Mouse (Mus musculus) midbrain, embryonic 11.5 days (tissue): ENCODE measurements at regions not wholly inside any gene's neighbourhood (a gene's known extent, or its start where the extent isn't known, plus 50 kb on each side); places are given as distances from the start of the nearest gene placed in this dataset.

Experiments used
- ATAC-seq: fragments of 200-750 bp; cut with Nextera tagmentation; 2 replicates; pipeline ENCODE4 v1.8.0; 2017; ENCODE audit warnings: moderate TSS enrichment, moderate library complexity; ENCODE audit not compliant: low FRiP score
- DNase-seq: peaks from one replicate; pipeline ENCODE4 v3.0.0; 2015; ENCODE audit warnings: low spot score; ENCODE audit errors: missing footprints
- H3K27ac ChIP-seq: fragments of 300-500 bp; sonication (generic); 2 replicates; pipeline ENCODE4 v1.5.1; 2014; ENCODE audit warnings: low read depth, low read length
- H3K27me3 ChIP-seq: fragments of 300-500 bp; sonication (generic); 2 replicates; pipeline ENCODE4 v1.6.1; 2014; ENCODE audit warnings: mild to moderate bottlenecking, low read length, moderate library complexity, mixed read lengths; ENCODE audit not compliant: control insufficient read depth, insufficient read depth
- H3K36me3 ChIP-seq: fragments of 300-500 bp; sonication (generic); 2 replicates; pipeline ENCODE4 v1.6.1; 2014; ENCODE audit warnings: mild to moderate bottlenecking, low read length, moderate library complexity, mixed read lengths; ENCODE audit not compliant: control insufficient read depth, insufficient read depth
- H3K4me1 ChIP-seq: fragments of 300-500 bp; sonication (generic); 2 replicates; pipeline ENCODE4 v1.6.1; 2014; ENCODE audit warnings: low read length; ENCODE audit not compliant: control insufficient read depth, insufficient read depth
- H3K4me2 ChIP-seq: fragments of 300-500 bp; sonication (generic); 2 replicates; pipeline ENCODE4 v1.6.1; 2014; ENCODE audit warnings: mild to moderate bottlenecking, moderate library complexity
- H3K4me3 ChIP-seq: fragments of 300-500 bp; sonication (generic); 2 replicates; pipeline ENCODE4 v1.5.1; 2014; ENCODE audit warnings: low read depth, low read length
- H3K9ac ChIP-seq: fragments of 300-500 bp; sonication (generic); 2 replicates; pipeline ENCODE4 v1.6.1; 2014; ENCODE audit warnings: low read length
- H3K9me3 ChIP-seq: fragments of 300-500 bp; sonication (generic); 2 replicates; pipeline ENCODE4 v1.6.1; 2016; ENCODE audit warnings: low read length; ENCODE audit not compliant: control insufficient read depth
- WGBS: fragments of 180-500 bp; shearing (Covaris S2); extraction: QIAGEN DNeasy Blood & Tissue Kit; methylation state at CpG from one replicate; pipeline ENCODE4 v1.1.7; 2014; 5-methylcytosine and 5-hydroxymethylcytosine counted together

GRCm38 (mm10) chr2:59406976-59407375, 77.5 kb upstream of the Dapl1 start:
- H3K27me3 ChIP-seq = no peaks in the 10 kb centered on the region
- H3K4me2 ChIP-seq = no peak overlapping the region
- no peak overlapping the region for H3K4me3 ChIP-seq
- no peaks in the 10 kb centered on the region for H3K9me3 ChIP-seq
- ATAC-seq (0 out of 2 replicates have a peak, but pooled peaks have one; percentile 27), DNase-seq (peak; percentile 72)
- no peaks in the 10 kb centered on the region for H3K4me1 ChIP-seq
- H3K36me3 ChIP-seq = no peaks in the 10 kb centered on the region
- no peak overlapping the region for H3K9ac ChIP-seq
- WGBS = 90% methylated on average over 3 of the region's 3 CpGs
- no peak overlapping the region for H3K27ac ChIP-seq

GRCm38 (mm10) chr2:59407512-59407988, 76.9 kb upstream of the Dapl1 start:
- Histone ChIP-seq H3K9ac (no peak overlapping the region), H3K4me1 (no peaks in the 10 kb centered on the region), H3K4me3 (no peak overlapping the region), H3K27me3 (no peaks in the 10 kb centered on the region), H3K9me3 (no peaks in the 10 kb centered on the region), H3K27ac (no peak overlapping the region), H3K4me2 (no peak overlapping the region), H3K36me3 (no peaks in the 10 kb centered on the region)
- ATAC-seq (peak; percentile 76), DNase-seq (peak; percentile 85)
- WGBS = 61% methylated on average over 13 of the region's 13 CpGs

- Histone ChIP-seq H3K4me2 (no peak overlapping the region), H3K27ac (no peak overlapping the region; the same call in 1 of the 2 replicates), H3K9me3 (no peaks in the 10 kb centered on the region), H3K9ac (no peak overlapping the region), H3K4me3 (no peak overlapping the region), H3K4me1 (no peaks in the 10 kb centered on the region), H3K27me3 (no peaks in the 10 kb centered on the region), H3K36me3 (no peaks in the 10 kb centered on the region)
- DNase-seq (no peak), ATAC-seq (no peak)
- 78% methylated on average over 10 of the region's 10 CpGs for WGBS
Observed at GRCm38 (mm10) chr2:59408040-59408587, 76.3 kb upstream of the Dapl1 start.

GRCm38 (mm10) chr2:59414612-59415011, 69.8 kb upstream of the Dapl1 start:
- Histone ChIP-seq H3K36me3 (no peaks in the 10 kb centered on the region), H3K4me1 (no peaks in the 10 kb centered on the region), H3K9ac (no peak overlapping the region), H3K27ac (no peak overlapping the region), H3K4me2 (no peak overlapping the region), H3K9me3 (no peaks in the 10 kb centered on the region), H3K27me3 (no peaks in the 10 kb centered on the region), H3K4me3 (no peak overlapping the region)
- 0 out of 2 replicates have a peak, but pooled peaks have one; percentile 25 for ATAC-seq
- 70% methylated on average over 9 of the region's 9 CpGs for WGBS
- no peak for DNase-seq

GRCm38 (mm10) chr2:59416491-59417195, 67.8 kb upstream of the Dapl1 start:
- no peaks in the 10 kb centered on the region for H3K4me1 ChIP-seq
- no peaks in the 10 kb centered on the region for H3K36me3 ChIP-seq
- H3K27me3 ChIP-seq = no peaks in the 10 kb centered on the region
- no peak overlapping the region for H3K4me3 ChIP-seq
- WGBS = 66% methylated on average over 8 of the region's 8 CpGs
- no peaks in the 10 kb centered on the region for H3K9me3 ChIP-seq
- H3K27ac ChIP-seq = no peak overlapping the region
- no peak overlapping the region for H3K9ac ChIP-seq
- DNase-seq = no peak
- H3K4me2 ChIP-seq = no peak overlapping the region
- no peak for ATAC-seq

GRCm38 (mm10) chr2:59417384-59417955, 67.0 kb upstream of the Dapl1 start:
- ATAC-seq (no peak), DNase-seq (no peak)
- WGBS = 84% methylated on average over 11 of the region's 11 CpGs
- no peak overlapping the region for H3K27ac ChIP-seq
- H3K27me3 ChIP-seq = no peaks in the 10 kb centered on the region
- no peak overlapping the region for H3K9ac ChIP-seq
- H3K9me3 ChIP-seq = no peaks in the 10 kb centered on the region
- no peak overlapping the region for H3K4me3 ChIP-seq
- no peak overlapping the region for H3K4me2 ChIP-seq
- no peaks in the 10 kb centered on the region for H3K36me3 ChIP-seq
- no peaks in the 10 kb centered on the region for H3K4me1 ChIP-seq

GRCm38 (mm10) chr2:59420496-59420895, 64.0 kb upstream of the Dapl1 start:
- 70% methylated on average over 5 of the region's 5 CpGs for WGBS
- no peak for DNase-seq
- Histone ChIP-seq H3K4me1 (no peaks in the 10 kb centered on the region), H3K27ac (no peak overlapping the region), H3K9me3 (no peaks in the 10 kb centered on the region), H3K4me2 (no peak overlapping the region), H3K27me3 (no peaks in the 10 kb centered on the region), H3K4me3 (no peak overlapping the region), H3K9ac (no peak overlapping the region), H3K36me3 (no peaks in the 10 kb centered on the region)
- no peak for ATAC-seq

GRCm38 (mm10) chr2:59422291-59423242, 61.9 kb upstream of the Dapl1 start:
- H3K9me3 ChIP-seq = no peaks in the 10 kb centered on the region
- ATAC-seq = no peak
- H3K4me2 ChIP-seq = no peak overlapping the region
- no peak overlapping the region for H3K9ac ChIP-seq
- H3K4me3 ChIP-seq = no peak overlapping the region
- no peak for DNase-seq
- no peaks in the 10 kb centered on the region for H3K27me3 ChIP-seq
- H3K27ac ChIP-seq = no peak overlapping the region
- H3K36me3 ChIP-seq = no peaks in the 10 kb centered on the region
- WGBS = 87% methylated on average over 10 of the region's 10 CpGs
- no peaks in the 10 kb centered on the region for H3K4me1 ChIP-seq
